Mouse (Mus musculus): ENCODE data around the gene H2afx.
"Not testable (repeated sequence)": the region's sequence is repeated elsewhere in the genome, so short reads cannot be mapped to it uniquely, and the experiment has no call there.

GRCm38 (mm10) chr9:44377335-44377734 lies 42.8 kb downstream of the H2afx start:
- not testable (repeated sequence) for TF ChIP-seq CTCF (IDR thresholded peaks at IDR 0.05; ENCODE audit: borderline replicate concordance, control insufficient read depth, extremely low read depth, insufficient read depth, low read length, poor library complexity); POLR2A (IDR thresholded peaks at IDR 0.05; ENCODE audit: control insufficient read depth, extremely low read depth, insufficient read depth, low read length, poor library complexity)
